Mouse (Mus musculus): ENCODE data around the gene Gm20671. TPM values are rescaled to one million over a fixed set of nuclear protein-coding genes. Genes with fewer than 3 reads are reported as not detected.
"Not testable (repeated sequence)": the region's sequence is repeated elsewhere in the genome, so short reads cannot be mapped to it uniquely, and the experiment has no call there.

Gm20671 gene
- polyA plus RNA-seq, 1 experiment from 2014 or later, result not detected

DNA sequence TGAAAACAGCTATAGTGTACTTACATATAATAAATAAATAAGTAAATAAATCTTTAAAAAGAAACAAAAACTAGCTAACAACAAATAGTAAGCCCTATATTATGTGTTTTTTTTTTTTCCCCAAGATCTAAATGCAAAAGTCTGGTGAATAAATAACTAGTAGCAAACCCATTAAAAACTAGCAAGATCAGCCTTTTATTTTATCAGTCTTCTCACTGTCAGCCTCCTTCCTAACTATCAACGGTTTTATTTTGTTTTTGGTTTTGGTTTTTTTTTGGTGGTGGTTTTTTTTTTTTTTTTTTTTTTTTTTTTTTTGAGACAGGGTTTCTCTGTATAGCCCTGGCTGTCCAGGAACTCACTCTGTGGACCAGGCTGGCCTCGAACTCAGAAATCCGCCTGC, 22.7 kb upstream of the Gm20671 start:
- ATAC-seq (ENCODE audit: low read depth); H3K27ac ChIP-seq (replicated peaks); H3K27me3 ChIP-seq; H3K4me2 ChIP-seq; H3K4me3 ChIP-seq; H3K9me3 ChIP-seq; H3K9ac ChIP-seq: not testable (repeated sequence)
- H3K36me3 ChIP-seq, result peaks cover 39% of the 10 kb centered on the region; the same call in 1 of the 2 replicates
- 100% methylated on average over 3 of the region's 3 CpGs for WGBS
- peaks cover 30% of the 10 kb centered on the region for H3K4me1 ChIP-seq (replicated peaks)

- ATAC-seq (ENCODE audit: low read depth), result no peak
- WGBS, result 96% methylated on average over 3 of the region's 3 CpGs
- Histone ChIP-seq H3K4me1 (replicated peaks) (peaks cover 27% of the 10 kb centered on the region), H3K36me3 (peaks cover 43% of the 10 kb centered on the region), H3K27ac (replicated peaks) (no peak overlapping the region), H3K9ac (no peak overlapping the region), H3K4me2 (no peak overlapping the region), H3K4me3 (no peak overlapping the region), H3K9me3 (no peaks in the 10 kb centered on the region), H3K27me3 (no peaks in the 10 kb centered on the region)
Observed at GRCm38 (mm10) chr5:32849178-32849577, 22.3 kb upstream of the Gm20671 start.

DNA sequence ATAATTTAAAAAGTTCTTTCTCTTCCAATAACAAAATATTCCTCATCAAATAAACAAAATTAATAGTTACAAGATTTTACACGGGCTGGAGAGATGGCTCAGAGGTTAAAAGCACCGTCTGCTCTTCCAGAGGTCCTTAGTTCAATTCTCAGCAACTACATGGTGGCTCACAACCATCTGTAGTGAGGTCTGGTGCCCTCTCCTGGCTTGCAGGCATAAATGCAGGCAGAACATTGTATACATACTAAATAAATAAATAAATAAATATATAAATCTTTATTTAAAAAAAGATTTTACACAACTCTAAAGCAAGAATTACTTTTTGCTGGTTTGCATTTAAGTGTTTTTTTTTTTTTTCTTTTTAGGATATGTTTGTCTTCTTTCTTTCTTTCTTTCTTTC, 13.1 kb upstream of the Gm20671 start:
- H3K4me3 ChIP-seq, result no peak overlapping the region
- no peaks in the 10 kb centered on the region for H3K9me3 ChIP-seq
- no peak overlapping the region for H3K4me2 ChIP-seq
- ATAC-seq (ENCODE audit: low read depth), result no peak
- H3K36me3 ChIP-seq, result peaks cover 90% of the 10 kb centered on the region
- no peak overlapping the region for H3K9ac ChIP-seq
- no peak overlapping the region for H3K27ac ChIP-seq (replicated peaks)
- no peaks in the 10 kb centered on the region for H3K27me3 ChIP-seq
- 91% methylated on average over 2 of the region's 2 CpGs for WGBS
- no peaks in the 10 kb centered on the region for H3K4me1 ChIP-seq (replicated peaks)

GRCm38 (mm10) chr5:32836976-32837375, 10.1 kb upstream of the Gm20671 start:
- ATAC-seq (ENCODE audit: low read depth), result no peak
- Histone ChIP-seq H3K27ac (replicated peaks) (no peak overlapping the region), H3K4me3 (no peak overlapping the region), H3K27me3 (no peaks in the 10 kb centered on the region), H3K9ac (no peak overlapping the region), H3K9me3 (no peaks in the 10 kb centered on the region), H3K36me3 (peaks cover 88% of the 10 kb centered on the region), H3K4me2 (no peak overlapping the region), H3K4me1 (replicated peaks) (no peaks in the 10 kb centered on the region)
- WGBS, result 96% methylated on average over 5 of the region's 5 CpGs

DNA sequence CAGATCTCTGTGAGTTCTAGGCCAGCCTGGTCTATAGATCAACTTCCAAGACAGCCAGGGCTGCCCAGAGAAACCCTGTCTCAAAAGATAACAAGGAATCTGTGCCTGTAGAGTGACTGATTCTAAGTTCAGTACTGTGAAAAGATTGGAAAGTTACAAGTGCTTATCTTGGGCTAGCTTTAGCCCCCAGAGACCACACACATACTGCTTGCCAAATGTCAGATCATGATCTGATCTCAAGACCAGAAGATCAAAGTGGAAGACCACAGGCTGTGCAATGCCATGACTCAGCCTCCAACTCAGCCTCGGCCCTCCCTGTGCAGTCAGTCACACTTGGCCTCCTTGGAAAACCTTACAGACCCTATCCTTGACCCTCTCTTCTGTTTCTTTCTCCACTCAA, 7.6 kb upstream of the Gm20671 start:
- no peaks in the 10 kb centered on the region for H3K27me3 ChIP-seq
- H3K4me3 ChIP-seq, result no peak overlapping the region
- H3K9ac ChIP-seq, result no peak overlapping the region
- H3K4me1 ChIP-seq (replicated peaks), result no peaks in the 10 kb centered on the region
- H3K27ac ChIP-seq (replicated peaks), result no peak overlapping the region
- H3K4me2 ChIP-seq, result no peak overlapping the region
- no peak for ATAC-seq (ENCODE audit: low read depth)
- no peaks in the 10 kb centered on the region for H3K9me3 ChIP-seq
- WGBS, result 85% methylated on average over 1 of the region's 1 CpGs
- H3K36me3 ChIP-seq, result peaks cover 90% of the 10 kb centered on the region

- H3K27me3 ChIP-seq, result no peaks in the 10 kb centered on the region
- H3K27ac ChIP-seq (replicated peaks), result no peak overlapping the region
- WGBS, result 90% methylated on average over 2 of the region's 2 CpGs
- no peak overlapping the region for H3K9ac ChIP-seq
- no peak overlapping the region for H3K4me2 ChIP-seq
- ATAC-seq (ENCODE audit: low read depth), result no peak
- no peaks in the 10 kb centered on the region for H3K9me3 ChIP-seq
- H3K36me3 ChIP-seq, result peaks cover 93% of the 10 kb centered on the region
- H3K4me1 ChIP-seq (replicated peaks), result no peaks in the 10 kb centered on the region
- H3K4me3 ChIP-seq, result no peak overlapping the region
Observed at GRCm38 (mm10) chr5:32830054-32830453, 3.1 kb upstream of the Gm20671 start.

DNA sequence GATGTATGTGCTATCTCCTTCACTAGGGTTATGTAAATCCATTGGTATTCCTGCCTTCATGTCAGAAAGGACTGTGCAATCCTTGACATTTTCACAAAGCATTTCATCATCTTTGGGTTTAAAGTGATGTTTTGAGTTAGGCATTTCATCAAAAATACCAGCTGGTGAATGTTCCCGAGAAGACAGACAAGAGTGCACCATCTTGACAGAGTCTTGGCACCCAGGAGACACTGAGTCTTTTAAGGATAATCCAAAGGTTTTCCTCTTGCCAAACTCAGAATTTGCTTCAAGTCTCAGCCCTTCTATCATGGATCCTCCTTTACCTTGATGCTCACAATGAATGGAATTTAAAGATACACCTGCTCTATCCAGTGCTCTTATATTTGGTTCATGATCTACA, 1.9 kb upstream of the Gm20671 start:
- 91% methylated on average over 1 of the region's 1 CpGs for WGBS
- not testable (repeated sequence) for H3K9me3 ChIP-seq; H3K27me3 ChIP-seq; ATAC-seq (ENCODE audit: low read depth); H3K9ac ChIP-seq; H3K4me3 ChIP-seq; H3K27ac ChIP-seq (replicated peaks); H3K4me2 ChIP-seq; H3K4me1 ChIP-seq (replicated peaks)
- H3K36me3 ChIP-seq, result peaks cover 80% of the 10 kb centered on the region

DNA sequence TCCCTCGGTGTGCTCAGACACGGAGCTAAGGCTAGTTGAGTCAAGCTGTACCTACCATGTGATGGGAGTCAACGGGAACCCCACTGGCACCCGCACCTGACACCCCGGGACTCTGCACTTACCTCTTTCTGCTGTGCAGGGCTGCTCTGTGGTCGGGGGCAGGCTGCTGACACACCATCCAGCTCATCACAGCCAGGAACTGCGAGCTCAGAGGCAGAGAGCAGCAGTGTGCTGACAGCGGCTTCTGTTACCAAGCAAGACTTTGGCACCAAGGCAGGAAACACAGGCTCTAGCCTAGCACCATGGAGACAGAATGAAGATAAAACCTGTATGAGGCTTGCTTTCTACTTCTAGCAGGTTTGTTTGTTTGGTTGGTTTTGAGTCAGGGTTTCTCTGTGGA, 6.4 kb downstream of the Gm20671 start:
- no peak for ATAC-seq (ENCODE audit: low read depth)
- no peaks in the 10 kb centered on the region for H3K9me3 ChIP-seq
- H3K36me3 ChIP-seq, result peaks cover 80% of the 10 kb centered on the region
- no peaks in the 10 kb centered on the region for H3K27me3 ChIP-seq
- H3K4me2 ChIP-seq, result no peak overlapping the region
- no peaks in the 10 kb centered on the region for H3K4me1 ChIP-seq (replicated peaks)
- H3K27ac ChIP-seq (replicated peaks), result no peak overlapping the region
- no peak overlapping the region for H3K9ac ChIP-seq
- no peak overlapping the region for H3K4me3 ChIP-seq
- 89% methylated on average over 8 of the region's 8 CpGs for WGBS

DNA sequence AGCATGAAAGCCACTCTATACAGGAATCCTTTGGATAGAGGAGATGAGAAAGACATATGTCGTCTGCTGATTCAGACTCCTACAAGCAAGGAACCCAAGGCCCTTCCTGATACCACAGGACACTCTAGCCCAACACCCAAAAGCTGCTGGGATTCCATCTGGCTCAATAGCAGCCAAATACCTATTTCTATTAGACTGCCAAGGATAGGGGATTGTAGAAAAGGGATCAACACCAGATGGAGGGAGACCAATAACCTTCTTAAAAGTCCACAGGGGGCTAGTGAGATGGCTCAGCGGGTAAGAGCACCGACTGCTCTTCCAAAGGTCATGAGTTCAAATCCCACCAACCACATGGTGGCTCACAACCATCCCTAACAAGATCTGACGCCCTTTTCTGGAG, 11.5 kb downstream of the Gm20671 start:
- Histone ChIP-seq H3K27ac (replicated peaks) (no peak overlapping the region), H3K4me2 (no peak overlapping the region), H3K9ac (no peak overlapping the region), H3K9me3 (no peaks in the 10 kb centered on the region), H3K4me3 (no peak overlapping the region), H3K4me1 (replicated peaks) (no peaks in the 10 kb centered on the region), H3K27me3 (no peaks in the 10 kb centered on the region), H3K36me3 (peaks cover 82% of the 10 kb centered on the region)
- no peak for ATAC-seq (ENCODE audit: low read depth)
- 96% methylated on average over 4 of the region's 4 CpGs for WGBS

DNA sequence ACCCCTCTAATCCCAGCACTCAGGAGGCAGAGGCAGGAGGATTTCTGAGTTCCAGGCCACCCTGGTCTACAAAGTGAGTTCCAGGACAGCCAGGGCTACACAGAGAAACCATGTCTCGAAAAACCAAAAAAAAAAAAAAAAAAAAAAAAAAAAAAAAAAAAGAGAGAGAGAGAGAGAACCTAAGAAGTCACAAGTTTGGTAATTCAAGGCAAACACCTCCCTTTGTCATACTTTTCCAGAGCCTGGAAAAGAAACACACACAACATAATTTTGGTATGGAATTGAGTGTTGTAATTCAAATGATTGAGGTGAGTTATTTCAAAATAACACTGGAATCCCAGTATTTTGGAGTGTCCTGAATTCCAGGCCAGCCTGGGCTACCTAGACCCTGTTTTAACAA, 40.5 kb downstream of the Gm20671 start:
- not testable (repeated sequence) for ATAC-seq (ENCODE audit: low read depth); H3K9ac ChIP-seq; H3K4me3 ChIP-seq; H3K27ac ChIP-seq (replicated peaks); H3K27me3 ChIP-seq; H3K9me3 ChIP-seq
- Histone ChIP-seq H3K36me3 (peaks cover 17% of the 10 kb centered on the region), H3K4me2 (peak overlapping the region; percentile 64; the same call in 1 of the 2 replicates), H3K4me1 (replicated peaks) (peaks cover 17% of the 10 kb centered on the region)
- 82% methylated on average over 1 of the region's 1 CpGs for WGBS

GRCm38 (mm10) chr5:32785313-32785915, 41.5 kb downstream of the Gm20671 start, which contains the start of gene Pisd:
Pisd (minus strand) TSS chr5:32785646.
- H3K27me3 ChIP-seq, result no peaks in the 10 kb centered on the region
- H3K36me3 ChIP-seq, result peaks cover 18% of the 10 kb centered on the region
- under 1% methylated on average over 52 of the region's 52 CpGs for WGBS
- peak within 1 kb of the TSS; percentile 84 for H3K27ac ChIP-seq (replicated peaks)
- H3K4me3 ChIP-seq, result peak within 1 kb of the TSS; percentile 92
- peak within 1 kb of the TSS; percentile 64 for H3K4me2 ChIP-seq
- H3K9me3 ChIP-seq, result no peaks in the 10 kb centered on the region
- H3K4me1 ChIP-seq (replicated peaks), result peaks cover 17% of the 10 kb centered on the region
- peak within 1 kb of the TSS; percentile 77 for H3K9ac ChIP-seq
- ATAC-seq (ENCODE audit: low read depth), result peak; percentile 100

DNA sequence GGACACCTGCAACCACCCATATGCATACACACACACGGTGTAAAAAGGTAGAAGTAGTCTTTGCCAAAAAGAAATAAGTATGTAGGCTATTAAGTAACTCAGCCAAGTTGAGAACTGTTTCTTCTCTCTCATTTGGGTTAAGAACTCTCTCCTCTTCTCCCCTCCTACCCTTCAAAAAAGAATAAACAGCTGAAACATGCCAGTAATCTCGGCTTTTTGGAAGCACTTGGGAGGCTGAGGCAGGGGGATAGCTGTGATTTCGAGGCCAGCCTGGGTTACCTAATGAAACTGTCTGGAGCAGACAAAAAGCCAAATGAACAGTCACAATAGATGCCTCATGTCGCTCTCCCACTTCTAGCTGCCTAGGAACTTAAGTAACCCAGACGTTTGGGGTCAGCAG, 42.2 kb downstream of the Gm20671 start:
- Histone ChIP-seq H3K27ac (replicated peaks) (no peak overlapping the region), H3K9me3 (no peaks in the 10 kb centered on the region), H3K36me3 (peaks cover 18% of the 10 kb centered on the region), H3K27me3 (no peaks in the 10 kb centered on the region), H3K9ac (peak overlapping the region; percentile 77), H3K4me1 (replicated peaks) (peaks cover 17% of the 10 kb centered on the region), H3K4me2 (peak overlapping the region; percentile 64), H3K4me3 (peak overlapping the region; percentile 92)
- no peak for ATAC-seq (ENCODE audit: low read depth)
- WGBS, result 22% methylated on average over 5 of the region's 5 CpGs

DNA sequence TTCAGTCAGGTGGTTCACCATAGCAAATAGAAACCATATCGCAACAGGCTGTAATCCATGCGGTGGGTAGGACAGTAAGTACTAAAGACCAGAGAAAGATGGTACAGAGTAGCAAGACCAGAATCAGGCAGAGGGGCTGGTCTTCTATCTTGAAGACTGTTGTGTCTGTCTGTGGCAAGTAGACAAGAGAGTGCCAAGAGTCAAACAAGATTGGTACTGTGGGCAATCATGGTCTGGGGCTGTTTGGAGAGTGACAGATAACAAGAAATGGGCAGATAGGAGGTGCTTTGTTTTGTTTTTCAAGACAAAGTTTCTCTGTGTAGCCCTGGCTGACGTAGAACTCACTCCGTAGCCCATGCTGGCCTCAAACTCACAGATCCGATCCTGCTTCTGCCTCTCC, 45.3 kb downstream of the Gm20671 start:
- ATAC-seq (ENCODE audit: low read depth), result no peak
- no peak overlapping the region for H3K4me2 ChIP-seq
- H3K27ac ChIP-seq (replicated peaks), result no peak overlapping the region
- 95% methylated on average over 5 of the region's 5 CpGs for WGBS
- H3K27me3 ChIP-seq, result no peaks in the 10 kb centered on the region
- H3K4me1 ChIP-seq (replicated peaks), result peaks cover 17% of the 10 kb centered on the region
- peaks cover 8% of the 10 kb centered on the region for H3K36me3 ChIP-seq
- no peak overlapping the region for H3K9ac ChIP-seq
- H3K9me3 ChIP-seq, result no peaks in the 10 kb centered on the region
- no peak overlapping the region for H3K4me3 ChIP-seq
